Mouse (Mus musculus) bone marrow, adult 2 months (tissue): ENCODE measurements at regions not wholly inside any gene's neighbourhood (a gene's known extent, or its start where the extent isn't known, plus 50 kb on each side); places are given as distances from the start of the nearest gene placed in this dataset.

Experiments used
- CTCF ChIP-seq: fragments of 200-500 bp; IDR thresholded peaks from 2 replicates; pipeline ENCODE4 v1.5.1; 2011; ENCODE audit warnings: low read length, control low read depth; ENCODE audit not compliant: control insufficient read depth, insufficient read depth
- POLR2A ChIP-seq: fragments of 200-500 bp; IDR thresholded peaks from 2 replicates; pipeline ENCODE4 v1.6.1; 2011; ENCODE audit warnings: low read depth, mild to moderate bottlenecking, control low read depth, low read length, borderline replicate concordance; ENCODE audit not compliant: control insufficient read depth

DNA sequence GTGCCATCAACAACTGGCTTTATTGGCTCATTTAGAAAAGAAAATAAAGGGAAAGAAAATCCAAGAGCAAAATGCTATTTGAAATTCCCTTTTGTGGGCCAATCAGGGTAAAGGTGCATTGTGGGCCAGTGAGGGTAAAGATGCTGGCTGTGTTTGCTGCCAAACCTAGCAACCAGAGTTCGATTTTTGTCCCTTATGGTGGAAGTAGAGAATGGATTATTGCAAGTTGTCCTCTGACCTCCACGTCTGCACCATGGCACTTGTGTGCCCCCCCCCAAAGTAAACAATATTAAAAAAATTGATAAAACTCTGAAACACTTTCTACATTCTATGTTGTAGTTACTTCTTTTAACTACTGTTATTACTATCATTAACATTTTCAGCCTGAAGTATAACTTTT, 166.9 kb downstream of the Enc1 start:
- TF ChIP-seq CTCF (no peak), POLR2A (no peak)
